Mouse (Mus musculus): Measurements from ENCODE around the gene Ajuba. TPM values are rescaled to one million over a fixed set of nuclear protein-coding genes. Genes with fewer than 3 reads are reported as not detected.

Gene Ajuba
- polyA plus RNA-seq, 1 experiment from 2014 or later, result 2.3 TPM

- Histone ChIP-seq H3K4me2 (ENCODE audit: low read depth, low read length) (no peak overlapping the region), H3K4me3 (ENCODE audit: low read depth, low read length) (no peak overlapping the region), H3K4me1 (ENCODE audit: control insufficient read depth, insufficient read depth, low read length) (peaks cover 8% of the 10 kb centered on the region; the same call in 1 of the 2 replicates), H3K27ac (ENCODE audit: low read depth, low read length) (no peak overlapping the region), H3K9me3 (ENCODE audit: control insufficient read depth, low read length) (no peaks in the 10 kb centered on the region), H3K27me3 (ENCODE audit: control insufficient read depth, insufficient read depth, low read length) (no peaks in the 10 kb centered on the region), H3K36me3 (ENCODE audit: control insufficient read depth, insufficient read depth, low read length) (no peaks in the 10 kb centered on the region), H3K9ac (replicated peaks; ENCODE audit: low read depth, low read length) (no peak overlapping the region)
- no peak for ATAC-seq (ENCODE audit: low read depth)
- WGBS, result 84% methylated on average over 7 of the region's 7 CpGs
These were observed 19.7 kb upstream of the Ajuba start for GRCm38 (mm10) chr14:54597084-54597483.

DNA sequence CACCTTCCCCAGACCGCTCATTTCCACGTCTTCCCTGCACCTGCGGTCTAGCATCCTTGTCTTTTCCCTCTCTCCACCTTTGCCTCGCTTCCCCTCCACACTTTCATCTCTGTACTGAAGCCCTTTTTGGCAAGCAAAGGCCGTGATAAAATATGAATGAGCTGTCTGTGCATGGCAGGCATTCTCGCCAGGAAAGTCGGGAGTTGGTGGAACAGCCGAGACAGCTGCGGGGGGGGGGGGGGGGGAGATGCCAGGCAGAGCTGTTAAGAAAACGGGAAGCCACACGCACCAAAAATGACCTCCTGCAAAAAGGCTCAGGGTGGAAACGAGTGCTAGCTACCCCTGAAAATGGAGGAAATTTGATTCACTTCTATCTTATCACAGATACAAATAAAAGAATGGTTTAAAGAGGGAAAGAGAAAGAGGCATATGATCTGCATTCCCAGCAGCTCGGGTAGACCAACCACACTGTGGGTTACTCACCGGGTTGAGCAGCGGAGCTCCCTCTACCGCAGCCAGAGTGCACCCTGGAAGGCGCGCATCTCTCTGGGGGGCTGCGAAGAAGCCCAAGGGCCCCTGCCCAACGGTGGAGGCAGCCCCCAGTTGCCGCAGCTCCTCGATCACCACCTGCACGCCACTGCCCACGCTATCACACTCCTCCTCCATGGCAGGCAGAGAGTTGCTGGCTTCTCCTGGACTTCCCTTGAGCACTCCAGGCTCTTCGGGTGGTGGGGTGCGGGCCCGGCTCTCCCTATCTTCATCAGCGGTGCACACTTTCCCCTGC is 17.5 kb upstream of the Ajuba start:
- Histone ChIP-seq H3K4me3 (ENCODE audit: low read depth, low read length) (no peak overlapping the region), H3K27ac (ENCODE audit: low read depth, low read length) (no peak overlapping the region), H3K36me3 (ENCODE audit: control insufficient read depth, insufficient read depth, low read length) (no peaks in the 10 kb centered on the region), H3K4me1 (ENCODE audit: control insufficient read depth, insufficient read depth, low read length) (peaks cover 8% of the 10 kb centered on the region; the same call in 1 of the 2 replicates), H3K27me3 (ENCODE audit: control insufficient read depth, insufficient read depth, low read length) (no peaks in the 10 kb centered on the region), H3K9ac (replicated peaks; ENCODE audit: low read depth, low read length) (no peak overlapping the region), H3K9me3 (ENCODE audit: control insufficient read depth, low read length) (no peaks in the 10 kb centered on the region), H3K4me2 (ENCODE audit: low read depth, low read length) (no peak overlapping the region)
- no peak for ATAC-seq (ENCODE audit: low read depth)
- WGBS, result 69% methylated on average over 27 of the region's 28 CpGs

- WGBS, result 94% methylated on average over 3 of the region's 3 CpGs
- Histone ChIP-seq H3K9me3 (ENCODE audit: control insufficient read depth, low read length) (no peaks in the 10 kb centered on the region), H3K4me1 (ENCODE audit: control insufficient read depth, insufficient read depth, low read length) (peaks cover 8% of the 10 kb centered on the region; the same call in 1 of the 2 replicates)
These were observed 16.7 kb upstream of the Ajuba start for GRCm38 (mm10) chr14:54594055-54594454.

DNA sequence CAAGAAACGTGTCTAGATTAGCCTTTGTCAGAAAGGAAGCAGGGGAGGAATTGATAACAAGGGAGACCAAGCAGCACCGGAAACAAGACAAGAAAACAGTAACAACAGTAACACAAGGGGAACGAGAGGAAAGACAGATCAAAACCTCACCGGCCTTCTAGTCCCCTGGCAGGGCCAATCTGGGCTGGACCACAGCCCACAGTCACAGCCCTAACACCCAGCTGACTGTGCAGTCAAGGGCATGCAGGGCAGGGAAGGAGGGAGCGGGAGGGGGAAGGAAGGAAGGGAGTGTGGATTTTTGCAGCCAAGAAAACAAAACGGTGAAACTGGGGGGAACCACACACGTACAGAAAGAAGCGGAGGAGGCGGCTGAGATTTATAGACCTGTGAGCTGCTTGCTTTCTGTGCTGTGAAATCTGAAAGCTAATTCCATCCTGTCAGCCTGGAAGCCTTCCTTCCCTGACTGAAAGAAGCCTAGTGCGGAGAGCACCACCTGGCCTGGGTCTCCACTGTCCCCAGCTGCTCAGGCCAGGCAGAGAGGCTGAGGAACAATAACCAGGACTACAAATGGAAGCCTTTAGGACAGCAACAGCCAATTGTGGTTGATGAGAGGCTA is 15.1 kb upstream of the Ajuba start:
- H3K4me1 ChIP-seq (ENCODE audit: control insufficient read depth, insufficient read depth, low read length), result peaks cover 8% of the 10 kb centered on the region; the same call in 1 of the 2 replicates
- peak; percentile 50; the same call in 1 of the 2 replicates for ATAC-seq (ENCODE audit: low read depth)
- H3K27me3 ChIP-seq (ENCODE audit: control insufficient read depth, insufficient read depth, low read length), result no peaks in the 10 kb centered on the region
- no peak overlapping the region for H3K4me3 ChIP-seq (ENCODE audit: low read depth, low read length)
- no peaks in the 10 kb centered on the region for H3K36me3 ChIP-seq (ENCODE audit: control insufficient read depth, insufficient read depth, low read length)
- no peaks in the 10 kb centered on the region for H3K9me3 ChIP-seq (ENCODE audit: control insufficient read depth, low read length)
- no peak overlapping the region; the same call in 1 of the 2 replicates for H3K9ac ChIP-seq (replicated peaks; ENCODE audit: low read depth, low read length)
- no peak overlapping the region for H3K4me2 ChIP-seq (ENCODE audit: low read depth, low read length)
- peak overlapping the region; percentile 72 for H3K27ac ChIP-seq (ENCODE audit: low read depth, low read length)
- WGBS, result 40% methylated on average over 10 of the region's 10 CpGs

More at GRCm38 (mm10) chr14:54594055-54594454, 16.7 kb upstream of the Ajuba start:
- no peaks in the 10 kb centered on the region for H3K27me3 ChIP-seq (ENCODE audit: control insufficient read depth, insufficient read depth, low read length)
- no peak overlapping the region for H3K4me2 ChIP-seq (ENCODE audit: low read depth, low read length)
- H3K4me3 ChIP-seq (ENCODE audit: low read depth, low read length), result no peak overlapping the region
- H3K9ac ChIP-seq (replicated peaks; ENCODE audit: low read depth, low read length), result no peak overlapping the region
- no peaks in the 10 kb centered on the region for H3K36me3 ChIP-seq (ENCODE audit: control insufficient read depth, insufficient read depth, low read length)
- no peak for ATAC-seq (ENCODE audit: low read depth)
- H3K27ac ChIP-seq (ENCODE audit: low read depth, low read length), result no peak overlapping the region

DNA sequence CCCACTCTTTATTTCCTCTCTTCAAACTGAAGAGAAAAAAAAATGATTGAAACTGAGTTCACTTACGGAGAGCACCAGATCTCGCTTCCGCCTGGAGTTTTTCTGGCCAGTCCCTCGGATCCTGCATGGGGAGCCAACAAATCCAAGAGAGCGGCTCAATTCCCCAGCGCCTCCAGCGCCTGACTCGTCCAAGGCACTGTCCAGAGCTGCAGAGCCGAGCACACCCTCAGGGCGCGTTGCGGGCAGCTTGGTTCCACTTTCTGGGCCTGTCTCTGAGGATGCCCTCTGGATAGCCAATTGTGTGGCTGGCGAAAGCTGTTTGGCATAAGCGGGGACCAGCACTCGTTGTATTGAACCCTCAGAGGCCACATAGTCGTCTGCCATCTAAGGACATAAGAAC is 13.7 kb upstream of the Ajuba start:
- H3K9ac ChIP-seq (replicated peaks; ENCODE audit: low read depth, low read length), result no peak overlapping the region
- 92% methylated on average over 16 of the region's 16 CpGs for WGBS
- no peak overlapping the region for H3K4me2 ChIP-seq (ENCODE audit: low read depth, low read length)
- no peak for ATAC-seq (ENCODE audit: low read depth)
- no peaks in the 10 kb centered on the region for H3K9me3 ChIP-seq (ENCODE audit: control insufficient read depth, low read length)
- H3K27ac ChIP-seq (ENCODE audit: low read depth, low read length), result no peak overlapping the region
- no peak overlapping the region for H3K4me3 ChIP-seq (ENCODE audit: low read depth, low read length)
- H3K36me3 ChIP-seq (ENCODE audit: control insufficient read depth, insufficient read depth, low read length), result no peaks in the 10 kb centered on the region
- H3K4me1 ChIP-seq (ENCODE audit: control insufficient read depth, insufficient read depth, low read length), result peaks cover 8% of the 10 kb centered on the region; the same call in 1 of the 2 replicates
- H3K27me3 ChIP-seq (ENCODE audit: control insufficient read depth, insufficient read depth, low read length), result no peaks in the 10 kb centered on the region

DNA sequence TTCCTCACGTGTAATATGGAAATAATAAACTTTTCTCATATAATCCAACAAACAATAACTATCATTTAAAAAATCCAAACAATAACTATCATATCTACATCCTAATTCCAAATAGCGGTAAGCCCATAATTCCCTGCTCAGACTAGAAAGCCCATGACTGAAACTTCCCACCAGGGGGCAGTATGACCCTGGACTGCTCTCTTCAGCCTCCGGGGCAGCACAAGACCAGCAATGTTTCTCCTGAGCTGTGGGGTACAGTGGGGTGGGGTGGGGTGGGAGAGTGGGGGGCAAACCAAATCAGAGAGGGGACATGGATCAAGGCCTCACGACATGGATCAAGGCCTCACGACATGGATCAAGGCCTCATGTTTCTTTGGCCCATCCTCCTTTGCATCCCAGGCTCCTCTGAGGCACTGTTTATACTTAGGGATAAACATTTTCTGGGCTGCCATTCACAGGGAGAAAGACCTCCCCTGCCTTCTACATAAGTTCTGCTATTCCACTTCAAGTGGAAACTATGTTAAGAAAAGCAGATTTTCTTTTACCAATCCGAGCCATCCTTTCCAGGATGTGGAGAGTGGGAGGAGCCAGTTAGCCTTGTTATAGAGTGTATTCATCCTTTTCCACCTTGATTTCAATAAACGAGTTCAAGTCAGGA is 6.5 kb upstream of the Ajuba start:
- H3K36me3 ChIP-seq (ENCODE audit: control insufficient read depth, insufficient read depth, low read length), result no peaks in the 10 kb centered on the region
- no peaks in the 10 kb centered on the region for H3K4me1 ChIP-seq (ENCODE audit: control insufficient read depth, insufficient read depth, low read length)
- H3K9me3 ChIP-seq (ENCODE audit: control insufficient read depth, low read length), result no peaks in the 10 kb centered on the region
- no peak overlapping the region for H3K4me3 ChIP-seq (ENCODE audit: low read depth, low read length)
- ATAC-seq (ENCODE audit: low read depth), result peak; percentile 55; the same call in 1 of the 2 replicates
- H3K27me3 ChIP-seq (ENCODE audit: control insufficient read depth, insufficient read depth, low read length), result no peaks in the 10 kb centered on the region
- H3K9ac ChIP-seq (replicated peaks; ENCODE audit: low read depth, low read length), result no peak overlapping the region
- no peak overlapping the region for H3K4me2 ChIP-seq (ENCODE audit: low read depth, low read length)
- no peak overlapping the region for H3K27ac ChIP-seq (ENCODE audit: low read depth, low read length)
- WGBS, result 43% methylated on average over 7 of the region's 7 CpGs

GRCm38 (mm10) chr14:54582536-54582935 is 5.2 kb upstream of the Ajuba start:
- no peak overlapping the region for H3K9ac ChIP-seq (replicated peaks; ENCODE audit: low read depth, low read length)

GRCm38 (mm10) chr14:54579638-54580037 is 2.3 kb upstream of the Ajuba start:
- Histone ChIP-seq H3K9ac (replicated peaks; ENCODE audit: low read depth, low read length) (no peak overlapping the region), H3K4me2 (ENCODE audit: low read depth, low read length) (no peak overlapping the region), H3K9me3 (ENCODE audit: control insufficient read depth, low read length) (no peaks in the 10 kb centered on the region), H3K4me1 (ENCODE audit: control insufficient read depth, insufficient read depth, low read length) (peaks cover 16% of the 10 kb centered on the region; the same call in 1 of the 2 replicates), H3K27ac (ENCODE audit: low read depth, low read length) (no peak overlapping the region), H3K27me3 (ENCODE audit: control insufficient read depth, insufficient read depth, low read length) (peaks cover 11% of the 10 kb centered on the region), H3K36me3 (ENCODE audit: control insufficient read depth, insufficient read depth, low read length) (no peaks in the 10 kb centered on the region), H3K4me3 (ENCODE audit: low read depth, low read length) (no peak overlapping the region)
- no peak for ATAC-seq (ENCODE audit: low read depth)
- WGBS, result 87% methylated on average over 7 of the region's 7 CpGs

More at GRCm38 (mm10) chr14:54582536-54582935, 5.2 kb upstream of the Ajuba start:
- Histone ChIP-seq H3K27ac (ENCODE audit: low read depth, low read length) (no peak overlapping the region), H3K4me3 (ENCODE audit: low read depth, low read length) (no peak overlapping the region), H3K36me3 (ENCODE audit: control insufficient read depth, insufficient read depth, low read length) (no peaks in the 10 kb centered on the region), H3K9me3 (ENCODE audit: control insufficient read depth, low read length) (no peaks in the 10 kb centered on the region), H3K4me1 (ENCODE audit: control insufficient read depth, insufficient read depth, low read length) (peaks cover 3% of the 10 kb centered on the region; the same call in 1 of the 2 replicates), H3K4me2 (ENCODE audit: low read depth, low read length) (no peak overlapping the region), H3K27me3 (ENCODE audit: control insufficient read depth, insufficient read depth, low read length) (no peaks in the 10 kb centered on the region)
- 93% methylated on average over 9 of the region's 9 CpGs for whole genome bisulfite sequencing
- no peak for ATAC-seq (ENCODE audit: low read depth)
